Mouse (Mus musculus) lung, embryonic 14.5 days (tissue): ENCODE measurements around the gene Smim4. TPM values are rescaled to one million over a fixed set of nuclear protein-coding genes. Genes with fewer than 3 reads are reported as not detected.

Experiments used
- ATAC-seq: fragments of 200-750 bp; cut with Nextera tagmentation; 2 replicates; pipeline ENCODE4 v1.8.0; 2017; ENCODE audit warnings: mild to moderate bottlenecking, moderate TSS enrichment, moderate library complexity; ENCODE audit not compliant: insufficient read depth
- DNase-seq: peaks from one replicate; pipeline ENCODE4 v3.0.0-alpha.2; 2015
- H3K27ac ChIP-seq: fragments of 300-500 bp; sonication (generic); 2 replicates; pipeline ENCODE4 v1.5.1; 2014; ENCODE audit warnings: low read depth, mild to moderate bottlenecking, moderate library complexity
- H3K27me3 ChIP-seq: fragments of 300-500 bp; sonication (generic); 2 replicates; pipeline ENCODE4 v1.6.1; 2014; ENCODE audit warnings: low read length, control low read depth; ENCODE audit not compliant: insufficient read depth
- H3K36me3 ChIP-seq: fragments of 300-500 bp; sonication (generic); 2 replicates; pipeline ENCODE4 v1.6.1; 2014; ENCODE audit warnings: control low read depth; ENCODE audit not compliant: insufficient read depth
- H3K4me1 ChIP-seq: fragments of 300-500 bp; sonication (generic); 2 replicates; pipeline ENCODE4 v1.6.1; 2014; ENCODE audit warnings: antibody characterized with exemption, control low read depth; ENCODE audit not compliant: insufficient read depth
- H3K4me2 ChIP-seq: fragments of 300-500 bp; sonication (generic); 2 replicates; pipeline ENCODE4 v1.6.1; 2014; ENCODE audit warnings: mild to moderate bottlenecking
- H3K4me3 ChIP-seq: fragments of 300-500 bp; sonication (generic); 2 replicates; pipeline ENCODE4 v1.5.1; 2014; ENCODE audit warnings: low read depth, low read length
- H3K9ac ChIP-seq: fragments of 300-500 bp; sonication (generic); 2 replicates; pipeline ENCODE4 v1.6.1; 2014
- H3K9me3 ChIP-seq: fragments of 300-500 bp; sonication (generic); 2 replicates; pipeline ENCODE4 v1.6.1; 2016; ENCODE audit warnings: low read depth, low read length, control low read depth
- CTCF ChIP-seq: IDR thresholded peaks from 2 replicates; pipeline ENCODE4 v1.5.1; 2016; ENCODE audit warnings: antibody characterized with exemption, low read depth
- WGBS: fragments of 180-500 bp; shearing (Covaris S2); extraction: QIAGEN DNeasy Blood & Tissue Kit; methylation state at CpG from one replicate; pipeline ENCODE4 v1.1.7; 2014; 5-methylcytosine and 5-hydroxymethylcytosine counted together
- polyA plus RNA-seq: library from polyadenylated mRNA; unstranded; fragments of >200 nt; fragmentation: Nextera tagmentation; extraction: Ambion mirVana; gene quantifications from 2 replicates; pipeline ENCODE4 v1.2.1, GENCODE M21; 2014

Smim4 gene
- polyA plus RNA-seq, 1 experiment from 2014 or later = 60.9 TPM

DNA sequence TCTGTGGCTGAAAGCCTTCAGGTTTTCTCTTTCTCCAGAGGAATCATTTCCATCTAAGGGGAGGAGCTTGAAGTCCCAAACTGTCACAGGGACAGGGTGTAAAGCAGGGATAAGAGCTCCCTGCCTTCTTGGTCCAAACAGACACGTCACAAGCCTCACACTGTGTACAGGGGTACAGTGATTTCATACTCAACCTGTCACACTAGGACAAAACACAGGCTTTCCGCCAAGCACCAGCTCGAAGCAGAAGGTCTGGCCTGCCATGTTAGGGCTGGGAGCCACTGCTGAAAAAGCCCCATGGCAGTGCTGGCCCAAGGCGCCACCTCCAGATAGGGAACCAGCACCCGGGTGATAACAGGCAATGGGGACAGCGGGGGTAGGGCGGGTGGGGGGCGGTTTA is 35.3 kb upstream of the Smim4 start:
- no peak for ATAC-seq
- no peak overlapping the region for H3K9ac ChIP-seq
- 66% methylated on average over 8 of the region's 8 CpGs for WGBS

DNA sequence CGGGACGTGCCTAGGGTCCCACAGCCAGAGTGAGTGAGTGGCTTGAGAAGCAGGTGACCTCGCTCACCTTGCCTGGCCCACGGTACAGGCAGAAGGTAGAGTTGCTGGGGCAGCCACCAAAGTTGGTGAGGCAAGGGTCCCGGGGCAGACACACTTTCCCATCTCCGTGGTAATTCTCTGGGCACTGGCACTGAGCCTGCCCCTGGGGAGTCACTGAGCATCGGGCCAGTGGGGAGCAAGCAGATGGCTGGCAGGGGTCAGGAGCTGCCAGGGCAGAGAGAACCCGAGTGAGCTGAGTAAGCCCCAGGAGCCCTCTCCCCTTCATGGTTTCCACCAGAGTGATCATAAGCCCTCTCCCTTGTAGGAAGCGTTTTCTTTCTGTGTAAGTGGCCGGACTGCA is 32.9 kb upstream of the Smim4 start:
- H3K36me3 ChIP-seq = no peaks in the 10 kb centered on the region
- no peak for ATAC-seq
- H3K27ac ChIP-seq = no peak overlapping the region
- no peak overlapping the region for H3K9ac ChIP-seq
- no peaks in the 10 kb centered on the region for H3K27me3 ChIP-seq
- no peak overlapping the region for H3K4me2 ChIP-seq
- no peaks in the 10 kb centered on the region for H3K9me3 ChIP-seq
- 61% methylated on average over 10 of the region's 10 CpGs for WGBS
- 0 out of 2 replicates have a peak, but pooled peaks cover 3% of the 10 kb centered on the region for H3K4me1 ChIP-seq
- H3K4me3 ChIP-seq = no peak overlapping the region
- no peak for TF ChIP-seq CTCF
- DNase-seq = no peak

More for the DNA sequence above, 35.3 kb upstream of the Smim4 start:
- Histone ChIP-seq H3K4me3 (no peak overlapping the region), H3K9me3 (no peaks in the 10 kb centered on the region), H3K27me3 (no peaks in the 10 kb centered on the region), H3K4me1 (0 out of 2 replicates have a peak, but pooled peaks cover 3% of the 10 kb centered on the region), H3K27ac (no peak overlapping the region), H3K36me3 (no peaks in the 10 kb centered on the region), H3K4me2 (no peak overlapping the region)
- DNase-seq = no peak
- no peak for TF ChIP-seq CTCF

DNA sequence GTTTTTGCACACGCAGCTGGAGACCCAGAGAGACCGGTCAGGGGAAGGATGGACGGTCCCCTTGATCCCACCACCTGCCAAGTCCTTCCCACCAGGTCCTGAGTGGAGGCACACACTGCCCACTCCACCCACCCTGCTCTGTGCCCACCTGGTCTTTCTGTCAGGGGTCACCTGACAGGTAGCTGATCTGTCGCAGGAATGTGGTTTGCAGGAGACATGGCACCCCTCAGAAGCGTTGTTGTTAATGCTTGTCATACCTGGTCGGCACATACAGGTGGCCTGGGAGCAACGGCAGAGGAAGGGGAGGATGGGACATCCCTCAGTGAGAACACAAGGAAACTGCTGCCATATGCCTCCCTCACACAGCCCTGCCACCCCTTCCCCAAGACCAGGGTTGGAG is 32.4 kb upstream of the Smim4 start:
- H3K9me3 ChIP-seq = no peaks in the 10 kb centered on the region
- H3K36me3 ChIP-seq = no peaks in the 10 kb centered on the region
- no peak overlapping the region for H3K4me3 ChIP-seq
- no peak overlapping the region for H3K9ac ChIP-seq
- ATAC-seq (no peak), DNase-seq (no peak)
- H3K4me1 ChIP-seq = 0 out of 2 replicates have a peak, but pooled peaks cover 3% of the 10 kb centered on the region
- H3K27me3 ChIP-seq = no peaks in the 10 kb centered on the region
- H3K27ac ChIP-seq = no peak overlapping the region
- TF ChIP-seq CTCF = no peak
- H3K4me2 ChIP-seq = no peak overlapping the region
- 74% methylated on average over 7 of the region's 7 CpGs for WGBS

DNA sequence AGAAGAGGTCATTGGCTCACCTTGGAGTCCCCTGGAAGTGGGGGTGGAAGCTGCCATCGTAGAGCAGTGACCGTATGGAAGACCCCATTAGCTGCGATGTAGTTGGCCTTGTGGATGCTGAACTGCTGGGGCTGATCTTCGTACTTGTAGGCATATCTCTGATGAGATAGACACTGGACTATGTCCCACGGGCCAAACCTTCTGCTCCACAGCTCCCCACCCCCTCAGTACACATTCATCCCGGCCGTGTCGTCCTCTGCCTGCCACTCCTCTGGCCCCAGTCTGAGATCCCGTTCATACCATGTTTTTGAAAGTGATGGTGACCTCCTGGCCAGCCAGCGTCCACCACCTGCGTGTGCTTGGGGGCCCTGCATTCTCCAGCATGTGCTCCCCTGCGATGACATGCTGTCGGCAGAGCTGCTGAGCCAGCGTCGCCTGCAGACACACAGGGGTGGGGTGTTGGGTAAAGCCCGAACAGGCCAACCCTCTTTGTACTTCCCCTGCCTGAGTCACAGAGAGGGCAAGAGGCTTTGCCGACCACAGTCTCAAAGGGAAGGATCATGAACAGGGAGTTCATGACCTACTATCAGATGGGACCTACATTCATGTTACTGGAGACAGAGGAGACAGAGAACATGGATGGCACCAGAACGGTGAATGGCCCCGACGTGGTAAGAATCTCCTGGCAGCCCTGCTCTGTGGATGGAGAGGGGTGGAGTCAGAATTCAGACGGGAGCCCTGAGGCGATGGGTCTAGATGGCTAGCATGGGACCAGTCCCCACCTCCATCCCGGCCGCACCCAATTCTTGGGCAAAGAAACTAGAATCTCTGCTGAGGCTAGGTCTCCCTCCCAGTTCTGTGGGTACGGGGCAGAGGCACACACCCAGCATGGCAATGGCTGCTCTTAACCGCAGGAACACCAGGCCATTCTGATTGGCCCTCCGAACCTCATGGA is 31.7 kb upstream of the Smim4 start:
- WGBS = 56% methylated on average over 27 of the region's 27 CpGs

DNA sequence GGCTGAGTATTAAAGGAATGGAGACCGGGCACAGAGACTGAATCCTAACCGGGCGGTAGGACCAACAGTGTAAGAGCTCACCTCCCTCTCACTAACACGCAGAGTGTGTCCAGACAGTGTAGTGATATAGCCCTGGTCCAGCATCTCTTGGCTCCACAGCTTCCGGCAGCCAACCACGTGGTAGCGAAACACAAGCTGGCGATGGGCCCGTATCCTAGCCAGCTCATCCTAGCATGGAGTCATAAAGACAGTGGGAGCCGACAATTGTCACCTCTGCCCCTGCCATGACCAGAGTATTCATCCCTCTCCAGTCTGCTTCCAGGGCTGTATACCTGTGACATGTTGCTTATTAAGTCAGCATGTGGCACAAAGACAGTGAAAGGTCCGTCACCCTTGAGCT is 16.9 kb upstream of the Smim4 start:
- Histone ChIP-seq H3K9me3 (no peaks in the 10 kb centered on the region), H3K36me3 (peaks cover 23% of the 10 kb centered on the region), H3K4me3 (no peak overlapping the region), H3K27ac (no peak overlapping the region), H3K4me2 (no peak overlapping the region), H3K4me1 (no peaks in the 10 kb centered on the region), H3K9ac (no peak overlapping the region), H3K27me3 (no peaks in the 10 kb centered on the region)
- TF ChIP-seq CTCF = no peak
- WGBS = 91% methylated on average over 11 of the region's 11 CpGs
- no peak for ATAC-seq
- DNase-seq = no peak

More for the DNA sequence above, 31.7 kb upstream of the Smim4 start:
- H3K4me1 ChIP-seq = 0 out of 2 replicates have a peak, but pooled peaks cover 1% of the 10 kb centered on the region
- no peak overlapping the region for H3K4me3 ChIP-seq
- ATAC-seq (no peak; the same call in 1 of the 2 replicates), DNase-seq (no peak)
- no peaks in the 10 kb centered on the region for H3K36me3 ChIP-seq
- no peak overlapping the region for H3K4me2 ChIP-seq
- no peaks in the 10 kb centered on the region for H3K9me3 ChIP-seq
- H3K27me3 ChIP-seq = no peaks in the 10 kb centered on the region
- no peak overlapping the region for H3K27ac ChIP-seq
- TF ChIP-seq CTCF = no peak
- H3K9ac ChIP-seq = no peak overlapping the region

DNA sequence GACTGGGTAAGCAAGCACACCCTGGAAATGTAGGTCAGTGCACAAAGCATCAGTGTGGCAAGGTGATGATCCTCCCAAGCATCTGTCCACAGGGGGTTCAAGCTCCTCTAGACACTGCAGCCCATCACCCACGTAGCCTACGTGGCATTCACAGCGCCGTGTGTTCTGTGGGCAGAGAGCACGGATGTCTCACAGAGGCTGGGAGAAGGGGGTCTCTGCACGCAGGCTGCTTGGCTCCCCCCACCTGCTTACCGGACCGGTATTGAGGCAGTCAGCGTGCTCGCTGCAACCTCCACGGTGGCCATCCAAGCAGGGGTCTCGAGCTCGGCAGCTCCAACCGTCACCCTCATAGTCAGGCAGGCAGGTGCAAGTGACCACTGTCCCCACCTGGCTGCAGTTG is 12.3 kb upstream of the Smim4 start:
- no peaks in the 10 kb centered on the region for H3K27me3 ChIP-seq
- peaks cover 70% of the 10 kb centered on the region for H3K36me3 ChIP-seq
- no peak for TF ChIP-seq CTCF
- H3K4me1 ChIP-seq = no peaks in the 10 kb centered on the region
- H3K27ac ChIP-seq = no peak overlapping the region
- no peaks in the 10 kb centered on the region for H3K9me3 ChIP-seq
- 93% methylated on average over 14 of the region's 14 CpGs for WGBS
- no peak overlapping the region for H3K9ac ChIP-seq
- DNase-seq = no peak
- H3K4me3 ChIP-seq = no peak overlapping the region
- H3K4me2 ChIP-seq = no peak overlapping the region
- no peak for ATAC-seq

DNA sequence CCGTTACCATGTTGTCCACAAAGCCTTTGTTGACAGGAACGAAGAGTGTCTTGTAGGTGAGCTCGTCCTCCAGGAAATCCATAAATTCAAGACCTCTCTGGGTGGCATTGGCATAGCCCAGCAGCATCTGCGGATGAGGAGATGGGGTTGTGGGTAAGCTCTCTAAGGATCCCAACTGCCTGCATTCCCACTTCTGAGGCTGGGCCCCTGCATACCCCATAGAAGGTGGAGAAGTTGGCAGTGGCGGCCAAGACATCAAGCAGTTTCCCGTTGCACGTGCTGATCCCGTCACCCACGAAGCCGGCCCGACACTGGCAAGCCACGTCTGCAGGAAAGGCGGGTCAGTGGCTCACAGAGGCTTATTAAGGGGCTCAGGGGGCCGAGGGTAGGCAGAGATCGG is 11.4 kb upstream of the Smim4 start:
- no peak for DNase-seq
- H3K4me1 ChIP-seq = no peaks in the 10 kb centered on the region
- H3K9ac ChIP-seq = no peak overlapping the region
- H3K36me3 ChIP-seq = peaks cover 78% of the 10 kb centered on the region
- no peak overlapping the region for H3K4me2 ChIP-seq
- H3K4me3 ChIP-seq = no peak overlapping the region
- no peak overlapping the region for H3K27ac ChIP-seq
- WGBS = 84% methylated on average over 15 of the region's 15 CpGs
- H3K27me3 ChIP-seq = no peaks in the 10 kb centered on the region
- no peaks in the 10 kb centered on the region for H3K9me3 ChIP-seq
- TF ChIP-seq CTCF = no peak
- ATAC-seq = no peak
